Mouse (Mus musculus) hindlimb bud, embryonic 11.5 days (tissue): ENCODE data around the gene 1700067K01Rik.

Source experiments
- DNase-seq: peaks from one replicate; pipeline ENCODE4 v3.0.0-alpha.2; 2012; ENCODE audit warnings: low read depth, low spot score; ENCODE audit errors: extremely low spot score

The 1700067K01Rik gene

DNA sequence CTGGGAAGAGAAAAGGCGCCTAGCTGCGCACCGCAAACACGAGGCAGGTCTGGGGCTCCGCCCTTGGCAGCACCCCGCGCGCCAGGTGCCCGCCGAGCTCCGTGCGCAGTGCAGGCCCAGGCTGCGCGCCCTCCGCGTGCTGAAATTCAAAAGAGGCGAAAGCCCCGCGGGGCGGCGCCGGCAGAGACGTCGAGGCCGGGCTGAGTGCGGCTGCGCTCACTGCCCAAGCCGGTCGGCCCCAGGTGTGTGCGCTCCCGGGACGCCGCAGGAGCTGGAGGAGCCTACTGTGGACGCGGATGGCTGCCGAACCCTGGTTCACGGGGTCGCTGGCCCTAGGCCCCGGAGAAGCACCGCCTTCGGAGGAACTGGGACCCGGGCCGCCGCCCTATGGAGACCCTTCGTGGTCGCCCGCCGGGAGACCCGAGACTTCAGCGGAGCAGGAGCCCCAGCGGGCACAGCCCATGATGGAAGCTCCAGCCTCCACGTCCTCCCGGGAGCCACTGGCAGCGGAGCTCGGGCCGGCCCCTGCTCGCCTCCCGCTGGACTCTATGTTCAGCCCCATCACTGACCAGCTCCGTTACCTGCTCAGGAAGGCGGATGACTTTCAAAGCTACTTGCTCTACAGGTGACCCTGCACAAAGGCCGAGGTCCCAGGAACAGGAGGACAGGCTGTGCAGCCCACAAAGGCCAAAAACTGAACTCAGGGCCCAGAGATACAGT, at the start of gene 1700067K01Rik:
Gene 1700067K01Rik, plus strand, starts transcription at position 222 of the 720 bp plus-strand sequence.
- DNase-seq: no peak

DNA sequence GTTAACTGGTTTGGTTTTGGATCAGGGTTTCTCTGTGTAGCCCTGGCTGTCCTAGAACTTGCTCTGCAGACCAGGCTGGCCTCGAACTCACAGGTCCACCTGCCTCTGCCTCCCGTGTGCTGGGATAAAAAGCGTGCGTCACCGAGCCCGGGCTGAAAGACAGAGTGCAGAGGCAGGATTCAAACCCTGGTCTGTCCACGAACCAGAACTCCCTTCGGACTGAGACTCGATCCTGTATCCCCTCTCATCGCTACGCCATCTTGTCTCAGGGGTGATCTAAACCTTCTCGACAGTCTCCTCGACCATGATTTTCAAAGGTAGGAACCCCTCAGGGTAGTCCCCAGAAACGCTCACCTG, 46.6 kb upstream of the 1700067K01Rik start:
- DNase-seq: peak; percentile 20

DNA sequence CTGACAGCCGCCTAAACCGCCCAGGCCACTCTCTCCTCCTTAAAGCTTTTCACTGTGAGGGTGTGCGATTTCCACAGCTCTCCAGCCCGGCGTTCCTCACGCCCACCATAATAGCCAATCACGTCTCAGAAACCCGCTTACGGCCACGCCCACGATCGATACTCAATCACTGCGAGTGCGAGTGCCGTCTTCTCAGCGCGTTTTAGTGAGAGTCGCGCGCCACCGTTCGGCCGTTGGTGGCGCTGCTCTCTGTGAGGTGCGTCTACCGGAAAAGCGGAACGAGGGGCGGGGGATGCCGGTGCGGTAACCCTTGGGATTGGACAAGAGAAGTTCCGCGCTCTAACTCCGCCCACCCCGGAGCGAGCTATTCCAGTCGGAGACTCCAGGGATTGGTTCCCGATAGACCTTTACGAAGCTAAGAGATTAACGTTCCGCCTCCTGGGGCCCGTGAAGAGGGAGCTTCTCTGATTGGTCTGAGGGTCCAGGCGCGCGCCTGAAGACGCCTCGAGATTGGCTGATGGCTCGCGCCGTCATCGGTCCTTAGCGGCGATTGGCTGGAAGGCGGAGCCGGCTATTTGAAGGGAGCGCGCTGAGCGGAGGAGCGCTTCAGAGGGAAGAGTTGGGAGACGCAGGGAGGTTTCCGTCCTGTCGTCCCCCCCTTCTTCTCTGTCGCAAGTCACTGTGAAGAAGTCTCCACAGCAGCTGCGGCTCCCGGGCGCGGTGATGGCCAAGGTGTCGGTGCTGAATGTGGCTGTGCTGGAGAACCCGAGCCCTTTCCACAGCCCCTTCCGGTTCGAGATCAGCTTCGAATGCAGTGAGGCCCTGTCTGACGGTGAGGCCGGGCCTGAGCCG, 46.0 kb upstream of the 1700067K01Rik start, which contains the start of the genes Gm10644 and Asf1b:
Gene Gm10644, minus strand, starts transcription at position 100 of the 852 bp plus-strand sequence.
Gene Asf1b, plus strand, starts transcription at position 402 of the 852 bp plus-strand sequence.
- DNase-seq: peak; percentile 98

DNA sequence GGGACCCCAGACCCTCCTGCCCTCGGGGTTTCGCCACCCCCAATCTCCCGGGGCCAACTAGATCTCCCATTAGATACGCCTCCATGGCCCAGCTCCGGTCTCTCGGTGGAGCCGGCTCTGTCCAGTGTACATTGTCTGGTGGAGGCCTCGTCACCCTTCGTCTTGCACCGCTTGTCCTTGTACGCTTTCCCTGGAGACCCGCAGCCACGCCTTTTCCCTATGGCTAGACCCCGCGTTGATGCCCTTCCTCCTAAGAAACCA, 45.4 kb upstream of the 1700067K01Rik start:
- DNase-seq: no peak

DNA sequence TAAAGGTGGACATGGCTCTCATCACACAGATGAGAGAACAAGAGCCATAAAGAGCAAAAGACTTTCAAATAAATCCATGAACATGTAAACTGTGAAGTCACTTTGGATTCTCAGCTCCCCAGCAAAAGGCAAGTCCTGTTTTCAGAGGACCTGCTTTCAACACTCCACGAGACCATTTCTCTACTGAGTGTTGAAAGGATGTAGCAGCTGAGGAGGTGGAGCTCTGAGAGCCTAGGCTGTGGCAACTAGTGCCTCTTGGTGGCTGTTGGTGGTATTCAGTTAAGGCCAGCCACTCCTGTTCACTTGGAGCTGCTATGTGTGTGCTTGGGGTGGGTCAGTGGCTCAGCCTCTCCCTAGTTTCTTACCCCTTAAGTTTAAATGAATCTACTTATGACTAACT, 44.5 kb upstream of the 1700067K01Rik start:
- no peak for DNase-seq

DNA sequence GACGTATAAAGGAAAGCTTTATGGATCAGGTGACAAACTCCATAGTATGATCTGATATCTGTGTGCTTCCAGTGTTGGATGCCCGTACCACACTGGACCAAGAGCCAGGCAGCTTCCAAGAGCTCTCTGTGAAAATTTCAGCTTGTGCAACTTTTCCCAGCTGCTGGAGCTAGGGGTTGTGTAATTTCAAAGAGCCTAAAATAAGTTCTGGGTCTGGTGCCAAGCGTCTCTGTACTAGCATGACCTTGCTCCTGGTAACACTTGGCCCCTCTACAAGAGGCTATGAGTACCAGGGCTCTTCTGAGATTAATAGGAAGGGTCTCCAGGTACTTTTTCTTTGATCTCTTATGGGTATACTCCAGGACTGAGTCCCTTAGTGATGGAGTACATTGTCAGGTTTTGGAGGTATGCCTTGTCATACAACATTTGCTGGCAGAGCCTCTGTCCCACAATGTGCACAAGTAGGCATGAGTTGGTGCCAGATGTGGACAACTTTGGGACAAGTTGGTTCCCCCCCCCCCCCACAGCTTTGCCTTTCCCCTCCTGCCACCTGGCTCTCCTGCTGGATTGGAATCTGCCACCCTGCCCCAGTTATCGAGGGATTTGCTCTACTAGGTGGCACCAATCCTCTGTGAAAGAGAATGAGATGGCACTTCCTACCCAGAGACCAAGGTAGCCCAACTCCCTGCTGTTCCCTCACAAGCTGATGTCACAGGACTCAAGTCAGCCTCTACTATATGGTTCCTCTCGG, 37.1 kb upstream of the 1700067K01Rik start:
- no peak for DNase-seq

DNA sequence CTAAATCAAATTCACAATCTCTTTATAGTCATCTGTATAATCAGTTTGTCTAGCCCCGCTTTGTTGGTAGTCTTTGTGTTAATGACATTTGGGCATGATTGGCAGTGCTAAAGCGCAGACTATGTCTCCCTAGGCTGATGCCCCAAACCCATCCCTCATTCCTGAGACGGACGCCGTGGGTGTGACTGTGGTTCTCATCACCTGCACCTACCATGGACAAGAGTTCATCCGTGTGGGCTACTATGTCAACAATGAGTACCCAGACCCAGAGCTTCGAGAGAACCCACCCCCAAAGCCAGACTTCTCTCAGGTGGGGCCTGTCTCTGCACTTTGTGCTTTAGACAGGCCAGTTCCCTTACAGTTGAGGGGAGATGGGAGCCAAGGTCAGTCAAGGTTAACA, 33.6 kb upstream of the 1700067K01Rik start:
- DNase-seq: no peak

DNA sequence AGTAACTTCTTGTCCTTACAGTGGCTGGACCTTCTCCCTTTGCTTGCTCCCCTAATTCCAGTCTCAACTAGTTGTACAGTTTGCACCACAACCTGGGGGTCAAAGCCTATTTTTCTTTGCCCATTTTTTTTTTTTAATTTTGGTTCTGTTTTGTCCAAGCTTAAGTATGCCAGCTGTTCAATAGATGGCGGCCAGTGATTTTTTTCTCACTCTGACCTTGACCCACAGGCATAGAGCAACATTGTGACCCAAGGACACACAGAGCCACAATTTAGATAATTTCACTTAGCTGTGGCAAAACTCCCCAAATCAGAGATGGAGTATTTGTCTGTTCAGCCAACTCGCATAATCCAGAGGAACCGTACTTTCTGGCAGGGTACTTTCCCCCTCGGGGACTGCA, 30.2 kb upstream of the 1700067K01Rik start:
- DNase-seq: no peak

DNA sequence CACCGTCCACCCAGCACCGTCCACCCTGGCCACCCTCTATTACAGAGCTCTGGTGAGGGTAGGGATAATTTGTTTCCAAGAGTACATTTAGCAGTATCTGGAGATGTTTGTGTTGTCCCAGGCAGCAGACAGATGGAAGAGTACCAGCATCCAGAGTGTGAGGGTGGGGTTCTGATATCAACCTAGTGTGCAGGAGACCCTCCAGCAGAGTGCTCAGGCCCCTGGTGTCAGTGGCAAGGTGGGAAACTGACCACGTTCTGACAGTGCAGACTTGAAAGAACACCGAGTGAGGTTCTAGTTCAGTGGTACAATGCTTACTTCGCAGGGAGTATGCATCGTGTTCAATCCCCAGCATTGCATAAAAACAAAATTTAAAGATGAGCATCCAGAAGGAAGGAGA, 29.6 kb upstream of the 1700067K01Rik start:
- no peak for DNase-seq

DNA sequence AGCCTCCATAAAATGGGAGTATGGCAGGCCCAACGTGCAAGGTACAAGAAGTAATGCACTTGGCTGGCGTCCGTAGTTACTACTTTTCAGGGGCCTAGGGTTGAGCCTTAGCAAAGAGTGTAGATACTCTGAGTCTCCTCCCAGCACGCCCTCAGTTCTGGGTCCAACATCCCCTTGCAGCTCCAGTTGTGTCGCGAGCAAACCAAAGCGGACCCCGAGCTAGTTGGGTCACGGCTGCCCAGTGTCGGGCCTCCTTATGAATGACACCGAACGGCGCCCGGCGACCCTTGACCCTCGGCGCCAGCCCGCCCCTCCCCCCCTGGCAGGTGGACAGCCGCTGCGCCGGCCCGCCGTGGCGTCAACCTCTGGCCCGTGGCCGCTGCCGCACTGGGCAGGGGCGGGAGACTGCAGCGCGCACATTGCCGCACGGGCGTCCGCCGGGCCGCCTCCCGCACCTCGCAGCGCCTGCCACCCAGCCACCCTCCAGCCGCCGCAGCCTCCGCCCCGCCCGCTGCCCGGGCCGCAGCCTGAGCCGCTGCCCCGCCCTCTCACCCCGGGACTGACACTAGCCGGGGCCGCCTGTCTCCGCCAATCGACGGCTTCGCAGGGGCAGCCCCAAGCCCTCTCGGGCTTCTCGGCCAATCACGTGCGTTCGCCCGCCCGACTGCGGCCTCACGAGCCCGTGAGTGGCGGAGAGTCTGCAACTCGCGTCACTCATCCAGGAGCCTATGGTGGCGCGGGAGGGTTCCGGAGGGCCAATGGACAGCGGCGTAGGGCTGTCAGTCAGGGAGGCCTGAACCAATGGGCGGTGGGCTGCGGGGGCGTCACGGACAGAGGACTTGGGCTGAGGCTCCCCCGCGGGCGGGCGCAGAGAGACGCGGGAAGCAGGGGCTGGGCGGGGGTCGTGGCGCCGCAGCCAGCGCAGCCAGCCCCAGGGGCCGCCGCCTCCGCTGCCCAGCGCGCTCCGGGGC, 28.9 kb upstream of the 1700067K01Rik start, which contains the start of gene Prkaca:
Gene Prkaca, plus strand, starts transcription at position 844 of the 971 bp plus-strand sequence.
- DNase-seq: peak; percentile 85

DNA sequence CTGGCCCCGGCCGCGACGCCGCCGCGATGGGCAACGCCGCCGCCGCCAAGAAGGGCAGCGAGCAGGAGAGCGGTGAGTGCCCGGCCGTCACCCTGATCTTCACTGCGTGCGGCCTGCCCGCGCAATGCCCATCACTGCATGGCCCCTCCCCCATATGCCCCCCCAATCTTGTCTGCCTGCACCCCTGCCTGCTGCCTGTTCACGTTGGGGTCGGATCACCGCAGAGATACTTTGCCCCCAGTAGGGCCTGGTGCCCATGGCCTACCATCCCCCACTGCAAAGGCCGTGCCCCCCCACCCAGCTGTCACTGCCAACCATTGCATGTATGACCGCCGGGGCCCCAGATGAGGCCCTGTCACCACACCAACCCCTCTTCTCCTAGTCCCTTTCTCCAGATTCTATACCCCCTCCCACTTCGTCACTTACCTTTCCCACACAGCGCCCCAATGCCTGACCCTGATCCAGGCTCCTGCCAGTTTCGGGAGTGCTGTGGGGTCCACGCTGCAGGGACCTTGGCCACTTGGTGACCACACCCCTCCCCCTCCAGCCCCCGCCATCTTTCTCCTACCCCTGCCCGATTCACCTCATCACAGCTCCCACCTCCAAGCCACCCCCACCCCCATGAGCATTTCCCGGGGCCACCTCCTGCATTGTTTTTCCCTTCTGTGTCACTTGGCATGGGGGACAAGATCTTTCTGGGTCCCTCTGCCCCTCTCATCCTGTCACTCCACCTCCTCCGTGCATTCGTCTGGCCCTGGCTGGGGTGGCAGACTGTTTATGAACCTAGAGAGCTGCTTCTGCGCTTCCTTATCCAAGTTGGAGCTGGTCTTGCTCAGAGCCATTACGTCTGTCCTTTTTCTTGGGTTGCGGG, 27.9 kb upstream of the 1700067K01Rik start:
- DNase-seq: no peak

DNA sequence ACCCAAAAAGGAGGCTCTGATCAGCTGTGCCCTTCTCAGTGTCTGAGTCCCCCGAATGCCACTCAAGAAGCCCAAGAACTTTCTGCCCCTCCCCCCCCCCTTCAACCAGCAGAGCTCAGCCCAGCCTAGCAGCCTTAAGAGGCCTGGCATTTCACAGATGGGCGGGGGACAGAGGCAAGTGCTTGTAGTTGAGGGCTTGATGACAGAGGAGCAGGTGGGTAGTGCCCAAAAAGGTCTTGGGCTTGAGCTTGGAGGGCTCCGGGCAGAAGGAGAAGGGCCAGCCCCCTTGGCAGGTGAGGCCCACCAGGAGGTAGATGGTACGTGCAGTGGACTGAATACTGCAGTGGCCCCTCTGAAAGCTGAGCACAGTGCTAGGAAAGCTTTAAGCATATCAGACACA, 26.8 kb upstream of the 1700067K01Rik start:
- no peak for DNase-seq

DNA sequence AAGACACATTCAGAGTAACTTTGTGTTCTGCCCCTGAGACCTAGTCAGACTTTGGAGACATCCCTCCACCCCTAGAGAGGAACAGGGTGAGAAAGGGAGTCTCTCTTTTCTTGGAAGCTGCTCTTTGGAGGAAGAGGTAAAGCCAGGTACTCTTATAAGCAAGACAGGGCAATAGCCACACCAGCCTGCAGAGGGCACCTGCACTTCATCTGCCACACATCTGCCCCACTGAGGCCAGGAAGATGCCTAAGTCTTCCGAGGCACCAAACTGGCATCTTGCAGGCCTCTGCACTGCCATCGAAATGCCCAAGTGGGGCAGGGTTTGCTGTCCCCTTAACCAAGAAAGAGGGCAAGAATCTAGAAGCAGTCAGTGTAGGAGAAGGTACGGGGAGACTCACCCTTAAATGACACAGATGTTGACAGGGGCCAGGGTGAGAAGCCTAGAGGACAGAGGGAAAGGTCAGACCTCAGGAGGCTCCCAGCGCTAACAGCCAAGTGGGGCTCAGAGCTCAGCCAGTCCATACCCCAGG, 25.1 kb upstream of the 1700067K01Rik start:
- no peak for DNase-seq

DNA sequence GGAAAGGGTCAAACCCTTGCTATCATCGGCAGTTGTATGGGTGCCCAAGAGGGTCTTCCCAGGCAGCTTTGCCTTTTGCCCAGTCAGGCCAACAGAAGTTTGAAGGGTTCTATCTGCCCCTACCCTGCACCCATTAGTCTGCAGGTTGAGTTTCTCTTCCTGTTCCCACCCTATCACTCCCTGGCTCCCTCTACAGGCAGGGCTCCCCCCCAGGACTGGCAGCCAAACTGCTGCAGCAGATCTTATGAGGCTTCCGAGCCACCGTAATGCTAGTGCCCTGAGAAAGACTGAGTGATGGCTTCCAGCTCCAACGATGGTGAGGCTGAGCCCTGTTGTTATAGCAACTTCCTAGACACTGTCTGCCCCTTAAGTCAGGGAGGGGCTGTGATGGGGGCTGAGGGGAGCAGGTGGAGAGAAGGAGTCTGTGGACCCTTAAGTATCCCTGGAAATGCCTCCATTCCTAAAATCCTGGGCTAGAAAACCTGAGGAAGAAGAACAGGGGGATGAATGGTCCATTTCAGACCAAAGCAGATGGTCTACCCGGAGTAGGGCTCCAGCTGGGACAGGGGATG, 24.4 kb upstream of the 1700067K01Rik start:
- DNase-seq: no peak

DNA sequence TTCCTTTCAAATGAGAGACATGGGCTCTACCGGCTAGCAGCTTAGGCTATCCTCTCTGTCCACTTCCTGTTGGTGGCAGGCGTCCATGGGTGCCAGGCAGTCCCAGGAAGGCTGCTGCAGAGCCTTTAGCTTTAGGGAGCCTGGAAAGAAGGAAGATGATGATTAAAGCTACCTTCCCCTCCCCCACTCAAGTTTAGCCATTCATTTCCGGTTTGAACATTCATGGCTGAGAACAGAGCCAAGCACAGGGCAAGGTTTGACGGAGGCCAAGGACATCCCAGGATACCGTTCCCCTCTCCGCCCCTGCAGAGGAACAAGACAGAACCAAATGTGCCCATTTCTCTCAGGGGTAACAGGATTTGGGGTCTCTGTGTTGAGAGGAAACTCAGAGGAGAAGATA, 23.7 kb upstream of the 1700067K01Rik start:
- no peak for DNase-seq

DNA sequence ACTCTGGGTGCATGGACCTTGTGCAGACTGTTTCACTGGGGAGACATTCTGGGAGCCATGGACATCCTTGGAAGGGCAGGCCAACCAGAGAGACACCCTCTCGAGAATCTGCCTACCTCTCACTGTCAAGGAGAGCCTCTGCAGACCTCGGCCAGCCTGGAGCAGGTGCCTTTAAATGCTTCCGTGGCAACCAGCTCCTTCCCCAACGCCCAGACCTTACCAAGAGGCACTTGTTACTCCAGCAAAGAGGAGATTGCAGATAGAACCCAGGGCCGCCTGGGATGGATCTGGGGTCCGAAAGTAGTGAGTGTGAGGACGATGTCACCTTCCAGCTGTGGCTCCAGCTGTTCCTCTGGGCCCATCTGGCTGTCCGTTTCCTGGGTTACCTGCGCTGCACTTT, 23.1 kb upstream of the 1700067K01Rik start:
- DNase-seq: no peak

DNA sequence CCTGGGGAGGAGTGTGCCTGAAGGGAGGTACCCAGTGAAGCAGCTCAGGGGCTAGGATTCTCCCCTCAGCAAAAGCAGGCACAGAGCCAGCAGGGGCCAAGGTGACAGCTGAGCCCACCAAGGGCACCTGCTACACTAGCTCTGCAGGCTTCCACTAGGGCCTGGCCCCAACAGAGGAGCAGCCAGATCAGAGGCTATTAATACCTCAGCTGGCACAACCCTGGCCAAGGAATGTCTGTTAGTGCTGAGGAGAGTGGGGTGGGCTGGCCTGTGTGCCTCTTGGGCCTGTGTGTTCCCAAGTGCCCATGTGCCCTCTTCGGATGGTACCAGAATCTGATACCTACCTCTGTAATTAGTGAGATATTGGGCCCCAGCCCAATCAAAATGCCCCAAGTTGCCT, 21.1 kb upstream of the 1700067K01Rik start:
- DNase-seq: no peak

DNA sequence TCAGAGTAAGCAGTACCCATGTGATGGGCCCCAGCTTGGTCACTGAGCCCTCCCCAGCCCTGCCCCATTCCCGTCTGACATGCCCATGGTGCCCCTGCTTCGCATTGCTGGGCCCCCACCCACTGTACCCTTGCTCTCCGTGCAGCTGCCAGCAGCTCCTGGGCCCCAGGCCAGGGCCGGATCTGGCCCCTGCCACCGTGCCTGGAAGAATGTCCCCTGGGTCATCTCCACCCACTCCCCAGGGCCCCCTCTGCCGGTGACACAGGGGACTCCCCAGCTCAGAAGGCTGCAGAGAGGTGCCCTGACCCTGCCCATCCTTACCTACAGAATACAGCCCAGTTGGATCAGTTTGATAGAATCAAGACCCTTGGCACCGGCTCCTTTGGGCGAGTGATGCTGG, 20.5 kb upstream of the 1700067K01Rik start:
- DNase-seq: no peak

DNA sequence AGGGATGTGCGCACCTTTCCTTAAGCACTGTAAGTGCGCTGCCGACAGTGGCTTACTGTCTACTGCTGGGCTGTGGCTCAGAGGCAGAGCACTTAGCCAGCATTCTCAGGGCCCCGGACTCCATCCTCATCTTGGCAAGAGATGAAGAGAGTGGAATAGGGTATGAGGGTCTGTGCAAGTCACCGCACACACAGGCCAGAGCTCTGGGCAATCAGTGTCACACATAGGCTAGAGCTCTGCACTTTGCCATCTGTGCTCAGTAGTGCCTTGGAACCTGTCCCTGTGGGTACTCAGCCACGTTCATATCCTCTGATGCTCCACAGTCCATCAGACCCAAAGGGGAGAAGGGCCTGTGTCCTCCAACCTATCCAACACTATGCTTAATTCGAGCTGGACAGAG, 19.8 kb upstream of the 1700067K01Rik start:
- no peak for DNase-seq
